Mouse (Mus musculus) heart, embryonic 11.5 days (tissue): ENCODE results near the gene Dnaja4. TPM values are rescaled to one million over a fixed set of nuclear protein-coding genes. Genes with fewer than 3 reads are reported as not detected.
A peak's percentile ranks its signal among the peaks of the same experiment; 100 is the strongest.

Source experiments
- ATAC-seq: fragments of 200-750 bp; cut with Nextera tagmentation; replicated peaks from 2 replicates; pipeline ENCODE4 v1.8.0; 2017; ENCODE audit warnings: moderate library complexity; ENCODE audit not compliant: insufficient number of reproducible peaks, low FRiP score, low TSS enrichment
- H3K27ac ChIP-seq: fragments of 300-500 bp; sonication (generic); 2 replicates; pipeline ENCODE4 v1.5.1; 2014; ENCODE audit warnings: mild to moderate bottlenecking, low read depth, low read length
- H3K27me3 ChIP-seq: fragments of 300-500 bp; sonication (generic); 2 replicates; pipeline ENCODE4 v1.6.1; 2014; ENCODE audit warnings: mild to moderate bottlenecking, low read length, mixed read lengths; ENCODE audit not compliant: control insufficient read depth, insufficient read depth
- H3K36me3 ChIP-seq: fragments of 300-500 bp; sonication (generic); 2 replicates; pipeline ENCODE4 v1.6.1; 2014; ENCODE audit warnings: mild to moderate bottlenecking, low read length, moderate library complexity, mixed read lengths; ENCODE audit not compliant: control insufficient read depth, insufficient read depth
- H3K4me1 ChIP-seq: fragments of 300-500 bp; sonication (generic); 2 replicates; pipeline ENCODE4 v1.6.1; 2014; ENCODE audit warnings: low read length; ENCODE audit not compliant: control insufficient read depth, insufficient read depth
- H3K4me2 ChIP-seq: fragments of 300-500 bp; sonication (generic); 2 replicates; pipeline ENCODE4 v1.6.1; 2014; ENCODE audit warnings: mild to moderate bottlenecking, moderate library complexity
- H3K4me3 ChIP-seq: fragments of 300-500 bp; sonication (generic); 2 replicates; pipeline ENCODE4 v1.5.1; 2014; ENCODE audit warnings: low read depth, low read length
- H3K9ac ChIP-seq: fragments of 300-500 bp; sonication (generic); 2 replicates; pipeline ENCODE4 v1.6.1; 2014; ENCODE audit warnings: mild to moderate bottlenecking, low read depth, low read length, moderate library complexity
- H3K9me3 ChIP-seq: fragments of 300-500 bp; sonication (generic); replicated peaks from 2 replicates; pipeline ENCODE4 v1.6.1; 2016; ENCODE audit warnings: low read length; ENCODE audit not compliant: control insufficient read depth
- WGBS: fragments of 180-500 bp; shearing (Covaris S2); extraction: QIAGEN DNeasy Blood & Tissue Kit; methylation state at CpG from one replicate; pipeline ENCODE4 v1.1.7; 2014; ENCODE audit not compliant: insufficient replicate concordance; 5-methylcytosine and 5-hydroxymethylcytosine counted together
- polyA plus RNA-seq: library from polyadenylated mRNA; unstranded; fragments of >200 nt; fragmentation: Nextera tagmentation; extraction: Ambion mirVana; gene quantifications from 2 replicates; pipeline ENCODE4 v1.2.1, GENCODE M21; 2014

Dnaja4 gene
- polyA plus RNA-seq, 1 experiment from 2014 or later: 19.0 TPM

DNA sequence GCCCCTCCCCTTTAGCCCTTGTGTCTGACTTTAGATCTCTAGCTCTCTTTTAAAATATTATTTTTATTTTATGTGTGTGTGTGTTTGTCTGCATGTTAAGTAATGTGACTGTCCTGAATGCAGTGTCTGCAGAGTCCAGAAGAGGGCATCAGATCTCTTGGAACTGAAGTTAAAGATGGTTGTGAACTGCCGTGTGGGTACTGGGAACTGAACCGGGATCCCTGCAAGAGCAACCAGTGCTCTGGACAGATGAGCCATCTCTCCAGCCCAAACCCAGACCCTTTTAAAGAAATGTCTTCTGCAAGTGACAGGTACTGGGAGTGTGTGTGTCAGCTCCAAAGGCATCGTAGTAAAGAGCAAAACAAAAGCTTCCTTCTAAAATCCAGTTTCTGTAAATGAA lies 32.6 kb upstream of the Dnaja4 start:
- no peaks in the 10 kb centered on the region for H3K9me3 ChIP-seq
- WGBS: 88% methylated on average over 3 of the region's 3 CpGs
- no peak overlapping the region for H3K4me2 ChIP-seq
- H3K4me3 ChIP-seq: no peak overlapping the region
- no peak for ATAC-seq
- no peak overlapping the region for H3K27ac ChIP-seq
- H3K4me1 ChIP-seq: 0 out of 2 replicates have a peak, but pooled peaks cover 3% of the 10 kb centered on the region
- H3K9ac ChIP-seq: no peak overlapping the region
- H3K36me3 ChIP-seq: no peaks in the 10 kb centered on the region
- H3K27me3 ChIP-seq: no peaks in the 10 kb centered on the region

- 74% methylated on average over 4 of the region's 4 CpGs for WGBS
- no peak for ATAC-seq
- Histone ChIP-seq H3K9ac (no peak overlapping the region), H3K27me3 (no peaks in the 10 kb centered on the region), H3K4me2 (no peak overlapping the region), H3K36me3 (no peaks in the 10 kb centered on the region), H3K27ac (no peak overlapping the region), H3K4me1 (no peaks in the 10 kb centered on the region), H3K9me3 (no peaks in the 10 kb centered on the region), H3K4me3 (no peak overlapping the region)
These were observed 30.2 kb upstream of the Dnaja4 start for GRCm38 (mm10) chr9:54668455-54668854.

DNA sequence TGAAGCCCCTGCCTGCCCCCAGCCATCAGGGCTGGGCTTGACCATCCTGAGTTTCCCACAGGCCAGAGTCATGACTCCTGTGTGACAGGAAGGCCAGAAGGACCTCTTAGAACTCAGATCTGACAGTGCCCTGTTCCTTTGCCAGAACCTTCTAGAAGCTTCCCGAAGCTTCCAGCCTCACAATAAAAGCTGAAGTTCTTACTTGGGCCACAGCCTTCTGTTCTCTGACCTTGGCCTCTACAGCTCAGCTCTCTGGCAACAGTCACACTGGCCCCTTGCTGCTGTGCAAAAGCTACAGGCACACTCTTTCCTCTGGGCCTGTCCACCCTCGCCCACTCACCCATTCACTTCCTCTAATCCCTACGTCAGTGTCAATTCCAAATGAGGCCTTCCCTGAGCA lies 26.7 kb upstream of the Dnaja4 start:
- Histone ChIP-seq H3K9me3 (no peaks in the 10 kb centered on the region), H3K4me2 (no peak overlapping the region), H3K9ac (no peak overlapping the region), H3K27me3 (no peaks in the 10 kb centered on the region; the same call in 1 of the 2 replicates), H3K4me1 (no peaks in the 10 kb centered on the region), H3K36me3 (no peaks in the 10 kb centered on the region), H3K27ac (no peak overlapping the region), H3K4me3 (no peak overlapping the region)
- no peak for ATAC-seq
- 80% methylated on average over 3 of the region's 3 CpGs for WGBS

DNA sequence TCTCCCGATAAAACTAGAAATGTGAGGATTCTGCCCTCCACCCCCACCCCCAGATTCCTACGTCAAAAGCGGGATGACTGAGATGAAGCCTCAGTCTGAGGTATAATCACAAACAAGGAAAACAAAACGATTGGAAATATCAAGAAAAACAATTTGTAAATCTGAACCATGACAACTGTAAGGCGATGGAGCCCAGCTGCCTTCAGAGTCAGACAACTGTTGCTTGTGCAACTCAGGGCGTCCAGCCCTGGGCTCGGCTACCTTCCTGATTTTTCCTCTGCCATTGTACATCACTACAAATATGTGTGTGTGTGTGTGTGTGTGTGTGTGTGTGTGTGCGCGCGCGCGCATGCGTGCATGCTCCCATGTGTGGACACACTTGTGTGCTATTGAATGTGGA lies 24.8 kb upstream of the Dnaja4 start:
- Histone ChIP-seq H3K27me3 (no peaks in the 10 kb centered on the region; the same call in 1 of the 2 replicates), H3K9ac (no peak overlapping the region), H3K4me2 (no peak overlapping the region), H3K36me3 (no peaks in the 10 kb centered on the region), H3K4me3 (no peak overlapping the region), H3K9me3 (no peaks in the 10 kb centered on the region), H3K4me1 (no peaks in the 10 kb centered on the region), H3K27ac (no peak overlapping the region)
- 85% methylated on average over 13 of the region's 13 CpGs for WGBS
- no peak for ATAC-seq

GRCm38 (mm10) chr9:54676531-54676986 lies 22.1 kb upstream of the Dnaja4 start:
- 2% methylated on average over 14 of the region's 14 CpGs for WGBS
- Histone ChIP-seq H3K9me3 (no peaks in the 10 kb centered on the region), H3K27ac (no peak overlapping the region), H3K36me3 (no peaks in the 10 kb centered on the region), H3K4me1 (no peaks in the 10 kb centered on the region), H3K4me3 (peak overlapping the region; percentile 32), H3K9ac (peak overlapping the region; percentile 59; the same call in 1 of the 2 replicates), H3K4me2 (peak overlapping the region; percentile 69), H3K27me3 (no peaks in the 10 kb centered on the region; the same call in 1 of the 2 replicates)
- ATAC-seq: 0 out of 2 replicates have a peak, but pooled peaks have one; percentile 49

DNA sequence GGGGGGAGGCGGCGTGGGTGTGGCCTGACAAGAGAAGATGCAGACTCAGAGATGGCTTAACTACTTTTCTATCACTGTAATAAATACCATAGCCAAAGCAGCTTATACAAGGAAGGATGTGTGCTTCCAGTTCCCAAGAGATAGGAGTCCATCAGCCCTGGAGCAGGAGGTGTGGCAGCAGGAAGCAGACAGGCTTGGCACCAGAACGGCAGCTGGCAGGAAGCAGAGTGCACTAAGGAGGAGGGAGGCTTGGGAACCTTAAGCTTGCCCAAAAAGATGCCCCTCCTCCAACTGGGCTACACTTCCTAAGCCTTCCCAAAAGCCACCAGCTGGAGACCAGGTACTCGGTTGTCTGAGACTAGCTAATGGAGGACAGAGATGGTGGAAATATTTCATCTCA lies 15.8 kb upstream of the Dnaja4 start:
- Histone ChIP-seq H3K4me2 (no peak overlapping the region), H3K36me3 (no peaks in the 10 kb centered on the region), H3K27ac (no peak overlapping the region), H3K4me1 (no peaks in the 10 kb centered on the region), H3K9ac (no peak overlapping the region), H3K9me3 (no peaks in the 10 kb centered on the region), H3K27me3 (peaks cover 4% of the 10 kb centered on the region; the same call in 1 of the 2 replicates), H3K4me3 (no peak overlapping the region)
- no peak for ATAC-seq
- WGBS: 63% methylated on average over 2 of the region's 4 CpGs

GRCm38 (mm10) chr9:54683814-54684605 lies 14.7 kb upstream of the Dnaja4 start:
- H3K4me1 ChIP-seq: no peaks in the 10 kb centered on the region
- no peak for ATAC-seq
- H3K27me3 ChIP-seq: peaks cover 4% of the 10 kb centered on the region; the same call in 1 of the 2 replicates

DNA sequence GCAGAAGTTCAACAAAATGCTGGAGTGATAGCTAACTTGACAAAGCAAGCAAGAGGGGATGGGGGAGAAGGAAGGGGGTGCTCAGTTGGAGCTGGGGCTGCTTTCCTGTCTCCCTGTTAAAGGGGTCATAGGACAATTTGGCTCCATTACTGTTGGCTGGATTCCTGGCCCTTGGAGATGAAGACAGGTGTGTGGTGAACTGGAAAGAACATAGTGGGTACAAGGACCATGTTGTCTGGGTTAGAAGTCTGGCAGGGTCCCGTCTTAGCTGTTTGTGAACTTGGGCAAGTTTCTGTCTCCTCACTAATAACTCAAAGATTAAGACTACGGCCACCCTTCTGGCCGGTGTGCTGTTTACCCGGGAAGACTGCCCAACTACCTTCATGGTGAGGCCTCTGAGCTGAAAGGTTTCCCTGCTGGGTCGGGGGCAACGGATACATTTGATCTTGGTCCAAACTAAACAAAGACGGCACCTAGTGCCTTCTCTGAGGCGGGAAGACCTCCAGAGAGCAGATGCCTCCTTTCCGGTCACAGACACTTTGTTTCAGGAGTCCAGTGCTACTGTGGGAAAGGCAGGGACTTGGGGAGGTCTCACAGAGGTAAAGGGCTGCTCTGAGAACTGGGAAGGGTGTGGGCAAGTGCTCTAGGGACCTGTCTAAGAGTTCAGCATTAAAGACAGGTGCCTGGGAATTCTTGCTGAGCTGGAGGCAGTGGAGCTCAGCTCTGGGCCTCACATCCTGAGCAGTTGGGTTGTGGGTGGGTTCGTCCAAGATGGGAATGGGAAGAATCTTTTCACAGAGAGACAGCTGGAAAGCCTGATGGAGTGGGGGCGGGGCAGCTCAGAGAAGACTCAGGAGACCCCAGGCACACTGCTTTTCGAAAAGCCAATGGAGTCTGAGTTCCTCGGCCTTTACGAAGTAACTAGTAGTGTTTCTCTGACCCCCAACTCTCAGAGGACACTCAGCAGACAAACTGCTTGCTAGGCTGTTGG lies 11.1 kb upstream of the Dnaja4 start:
- no peak overlapping the region for H3K4me3 ChIP-seq
- H3K36me3 ChIP-seq: no peaks in the 10 kb centered on the region
- no peak overlapping the region for H3K9ac ChIP-seq
- H3K4me1 ChIP-seq: no peaks in the 10 kb centered on the region
- H3K9me3 ChIP-seq: no peaks in the 10 kb centered on the region
- no peak overlapping the region for H3K27ac ChIP-seq
- no peak for ATAC-seq
- 66% methylated on average over 14 of the region's 14 CpGs for WGBS
- peaks cover 6% of the 10 kb centered on the region; the same call in 1 of the 2 replicates for H3K27me3 ChIP-seq
- H3K4me2 ChIP-seq: no peak overlapping the region

More at GRCm38 (mm10) chr9:54683814-54684605, 14.7 kb upstream of the Dnaja4 start:
- no peak overlapping the region for H3K4me2 ChIP-seq
- H3K9me3 ChIP-seq: no peaks in the 10 kb centered on the region
- 57% methylated on average over 7 of the region's 7 CpGs for WGBS
- H3K4me3 ChIP-seq: no peak overlapping the region
- no peak overlapping the region for H3K9ac ChIP-seq
- H3K27ac ChIP-seq: no peak overlapping the region
- H3K36me3 ChIP-seq: no peaks in the 10 kb centered on the region
